Mouse (Mus musculus): ENCODE results near the gene Ogdh. TPM values are rescaled to one million over a fixed set of nuclear protein-coding genes. Genes with fewer than 3 reads are reported as not detected.

Ogdh gene
- polyA plus RNA-seq, 1 experiment: 102 TPM

DNA sequence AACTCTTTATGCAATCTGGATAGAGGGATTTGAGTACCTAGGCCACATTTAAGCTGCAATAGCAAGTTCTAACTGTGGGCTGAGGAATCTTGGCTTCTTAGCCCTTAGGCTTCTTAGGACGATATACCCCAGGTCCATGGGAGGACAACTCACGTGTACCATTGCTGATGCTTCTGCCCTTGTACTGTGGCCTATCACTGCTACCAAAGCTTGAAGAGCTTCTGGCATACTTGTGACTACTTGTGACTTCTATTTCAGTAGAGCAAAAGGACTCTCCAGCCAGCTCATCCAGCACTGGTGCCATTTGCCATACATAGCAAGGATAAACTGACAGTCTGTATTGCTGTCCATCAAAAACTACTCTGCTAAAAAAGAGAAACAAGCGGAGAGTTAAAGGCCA, 1.3 kb upstream of the Ogdh start:
- Histone ChIP-seq H3K79me2 (ENCODE audit: control insufficient read depth, insufficient read depth) (peaks cover 33% of the 10 kb centered on the region), H3K36me3 (ENCODE audit: control insufficient read depth, insufficient read depth) (no peaks in the 10 kb centered on the region), H3ac (ENCODE audit: control insufficient read depth, insufficient read length, low read depth) (no peak overlapping the region), H3K79me3 (ENCODE audit: low read depth) (peaks cover 31% of the 10 kb centered on the region), H3K4me3 (ENCODE audit: insufficient read depth, poor library complexity, severe bottlenecking) (no peak overlapping the region), H3K27me3 (ENCODE audit: control insufficient read depth, insufficient read depth, insufficient read length) (peaks cover 8% of the 10 kb centered on the region)
- no peak for TF ChIP-seq CTCF (IDR thresholded peaks at IDR 0.05; ENCODE audit: control insufficient read depth, insufficient read depth, insufficient read length)
- TF ChIP-seq MAX (IDR thresholded peaks at IDR 0.05): no peak
- TF ChIP-seq CEBPB (IDR thresholded peaks at IDR 0.05; ENCODE audit: low read depth): no peak
- no peak for TF ChIP-seq USF1 (IDR thresholded peaks at IDR 0.05; ENCODE audit: low read depth)
- TF ChIP-seq MYOG (IDR thresholded peaks at IDR 0.05; ENCODE audit: control insufficient read depth, extremely low read depth, insufficient read length): no peak
- no peak for TF ChIP-seq MYOD1 (IDR thresholded peaks at IDR 0.05; ENCODE audit: control insufficient read depth, insufficient read length, low read depth)
- no peak for TF ChIP-seq FOSL1 (IDR thresholded peaks at IDR 0.05; ENCODE audit: insufficient read depth, low read length, poor library complexity, severe bottlenecking)

DNA sequence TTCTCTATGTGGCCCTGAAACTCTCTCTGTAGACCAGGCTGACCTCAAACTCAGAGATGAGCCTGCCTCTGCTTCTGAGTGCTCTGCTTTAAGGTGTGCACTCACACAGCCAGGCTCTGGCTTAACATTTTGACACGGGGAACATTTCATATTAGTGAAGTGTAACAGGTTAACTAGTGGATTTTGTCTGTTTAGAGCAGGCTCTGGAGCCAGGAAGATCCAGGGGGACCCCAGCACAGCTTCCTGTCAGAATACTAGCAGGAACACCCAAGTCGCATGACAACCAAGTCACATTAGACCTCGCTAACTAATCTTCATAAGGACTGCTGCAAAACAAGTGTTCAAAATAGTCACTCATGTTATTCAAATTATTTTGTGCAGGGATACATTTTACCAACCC, 550 bp upstream of the Ogdh start:
- no peak for TF ChIP-seq MAX (IDR thresholded peaks at IDR 0.05)
- no peak for TF ChIP-seq CEBPB (IDR thresholded peaks at IDR 0.05; ENCODE audit: low read depth)
- no peak for TF ChIP-seq MYOG (IDR thresholded peaks at IDR 0.05; ENCODE audit: control insufficient read depth, extremely low read depth, insufficient read length)
- no peak for TF ChIP-seq CTCF (IDR thresholded peaks at IDR 0.05; ENCODE audit: control insufficient read depth, insufficient read depth, insufficient read length)
- TF ChIP-seq FOSL1 (IDR thresholded peaks at IDR 0.05; ENCODE audit: insufficient read depth, low read length, poor library complexity, severe bottlenecking): no peak
- TF ChIP-seq USF1 (IDR thresholded peaks at IDR 0.05; ENCODE audit: low read depth): no peak
- no peak for TF ChIP-seq MYOD1 (IDR thresholded peaks at IDR 0.05; ENCODE audit: control insufficient read depth, insufficient read length, low read depth)
- peaks cover 40% of the 10 kb centered on the region for H3K79me2 ChIP-seq (ENCODE audit: control insufficient read depth, insufficient read depth)

DNA sequence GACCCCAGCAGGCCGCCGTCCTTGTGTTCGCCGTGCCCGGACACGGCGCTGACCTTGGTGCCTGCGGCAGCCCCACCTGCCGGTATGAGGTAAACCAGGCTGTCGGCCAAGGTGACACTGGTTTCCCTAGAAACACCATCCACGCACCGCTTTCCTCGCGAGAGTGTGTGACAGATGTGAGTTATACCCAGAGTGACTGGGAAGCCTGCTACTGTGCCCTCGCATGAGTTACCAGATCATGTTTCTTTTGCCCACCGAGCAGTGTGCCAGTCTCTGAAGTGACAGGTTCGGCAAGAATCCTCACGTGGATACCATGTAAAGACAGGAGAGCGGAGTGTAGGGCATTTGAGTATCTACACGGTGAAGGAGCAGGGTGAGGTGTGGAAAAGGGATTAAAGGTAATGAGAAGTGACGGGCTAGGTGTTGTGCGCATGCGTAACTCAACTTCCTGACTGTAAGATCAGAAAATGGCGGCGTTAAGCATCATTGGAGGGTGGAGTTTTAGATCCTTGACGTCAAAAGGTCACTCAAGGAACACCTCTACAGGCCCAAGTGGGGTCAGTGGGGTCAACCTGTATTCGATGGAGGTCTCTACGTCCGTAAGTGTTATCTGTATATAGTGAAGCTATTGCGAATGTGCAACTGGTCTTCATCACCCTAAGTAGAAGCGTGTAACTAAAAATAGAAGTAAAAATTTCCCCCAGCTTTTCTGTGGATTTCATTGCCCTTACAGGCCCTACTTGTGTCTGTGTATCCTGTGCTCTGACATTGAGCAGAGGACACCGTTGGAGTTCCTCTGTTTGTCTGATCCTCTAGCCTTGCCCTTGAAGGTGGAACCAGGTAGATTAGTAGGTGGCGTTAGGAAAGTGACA, 919 bp downstream of the Ogdh start:
- Histone ChIP-seq H3K36me3 (ENCODE audit: control insufficient read depth, insufficient read depth) (peaks cover 12% of the 10 kb centered on the region), H3K79me2 (ENCODE audit: control insufficient read depth, insufficient read depth) (peaks cover 55% of the 10 kb centered on the region), H3ac (ENCODE audit: control insufficient read depth, insufficient read length, low read depth) (peak overlapping the region; percentile 71), H3K4me3 (ENCODE audit: insufficient read depth, poor library complexity, severe bottlenecking) (peak overlapping the region; percentile 64), H3K27me3 (ENCODE audit: control insufficient read depth, insufficient read depth, insufficient read length) (no peaks in the 10 kb centered on the region), H3K79me3 (ENCODE audit: low read depth) (peaks cover 53% of the 10 kb centered on the region)
- TF ChIP-seq CEBPB (IDR thresholded peaks at IDR 0.05; ENCODE audit: low read depth) (no peak), MAX (IDR thresholded peaks at IDR 0.05) (peak; percentile 66)

More for the DNA sequence above, 550 bp upstream of the Ogdh start:
- no peak overlapping the region for H3ac ChIP-seq (ENCODE audit: control insufficient read depth, insufficient read length, low read depth)
- H3K27me3 ChIP-seq (ENCODE audit: control insufficient read depth, insufficient read depth, insufficient read length): peaks cover 5% of the 10 kb centered on the region
- H3K79me3 ChIP-seq (ENCODE audit: low read depth): peaks cover 39% of the 10 kb centered on the region
- no peaks in the 10 kb centered on the region for H3K36me3 ChIP-seq (ENCODE audit: control insufficient read depth, insufficient read depth)
- H3K4me3 ChIP-seq (ENCODE audit: insufficient read depth, poor library complexity, severe bottlenecking): peak overlapping the region; percentile 64

DNA sequence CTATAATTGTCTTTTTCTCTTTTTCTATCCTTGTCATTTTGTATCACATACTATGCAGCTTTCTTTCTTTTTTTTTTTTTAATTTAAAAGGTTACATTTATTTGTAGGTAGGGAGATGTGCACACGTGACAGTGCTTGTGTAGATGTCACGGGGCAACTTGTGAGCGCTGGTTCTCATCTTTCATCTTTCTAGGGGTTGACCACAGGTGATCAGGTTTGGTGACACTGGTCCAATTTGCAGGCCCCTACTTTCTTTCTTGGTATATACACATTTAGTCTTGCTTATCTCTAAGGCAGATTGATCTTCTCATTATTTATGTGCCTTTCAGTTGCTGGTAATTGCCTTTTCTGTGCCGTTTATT, 1.5 kb downstream of the Ogdh start:
- H3K27me3 ChIP-seq (ENCODE audit: control insufficient read depth, insufficient read depth, insufficient read length): no peaks in the 10 kb centered on the region
- H3K79me2 ChIP-seq (ENCODE audit: control insufficient read depth, insufficient read depth): peaks cover 61% of the 10 kb centered on the region
- no peak for TF ChIP-seq CEBPB (IDR thresholded peaks at IDR 0.05; ENCODE audit: low read depth)
- TF ChIP-seq FOSL1 (IDR thresholded peaks at IDR 0.05; ENCODE audit: insufficient read depth, low read length, poor library complexity, severe bottlenecking): no peak
- no peak overlapping the region for H3K4me3 ChIP-seq (ENCODE audit: insufficient read depth, poor library complexity, severe bottlenecking)
- no peak overlapping the region for H3ac ChIP-seq (ENCODE audit: control insufficient read depth, insufficient read length, low read depth)
- H3K36me3 ChIP-seq (ENCODE audit: control insufficient read depth, insufficient read depth): peaks cover 18% of the 10 kb centered on the region
- peaks cover 54% of the 10 kb centered on the region for H3K79me3 ChIP-seq (ENCODE audit: low read depth)

DNA sequence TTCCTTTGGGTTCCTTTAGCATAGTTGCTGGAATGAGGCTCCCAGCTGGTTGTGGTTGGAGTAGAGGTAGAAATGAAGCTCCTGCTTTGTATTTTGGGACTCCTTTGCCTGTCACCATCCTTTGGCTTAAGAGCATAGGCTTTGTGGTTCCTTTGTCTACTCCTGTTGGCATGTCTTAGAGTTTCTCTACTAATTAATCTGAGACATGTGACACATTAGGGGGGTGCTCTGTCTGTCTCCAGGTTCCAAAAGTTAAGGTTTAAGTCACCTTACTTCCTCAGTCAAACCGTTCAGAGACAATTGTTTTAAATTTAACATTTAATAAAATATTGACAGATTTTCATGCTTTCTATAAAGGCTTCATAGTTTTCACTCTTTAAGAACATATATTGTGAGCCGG, 2.2 kb downstream of the Ogdh start:
- H3K4me3 ChIP-seq (ENCODE audit: insufficient read depth, poor library complexity, severe bottlenecking): no peak overlapping the region
- H3K79me3 ChIP-seq (ENCODE audit: low read depth): peaks cover 55% of the 10 kb centered on the region
- peaks cover 24% of the 10 kb centered on the region for H3K36me3 ChIP-seq (ENCODE audit: control insufficient read depth, insufficient read depth)
- no peaks in the 10 kb centered on the region for H3K27me3 ChIP-seq (ENCODE audit: control insufficient read depth, insufficient read depth, insufficient read length)
- H3ac ChIP-seq (ENCODE audit: control insufficient read depth, insufficient read length, low read depth): no peak overlapping the region
- TF ChIP-seq USF1 (IDR thresholded peaks at IDR 0.05; ENCODE audit: low read depth) (no peak), CTCF (IDR thresholded peaks at IDR 0.05; ENCODE audit: control insufficient read depth, insufficient read depth, insufficient read length) (no peak), FOSL1 (IDR thresholded peaks at IDR 0.05; ENCODE audit: insufficient read depth, low read length, poor library complexity, severe bottlenecking) (no peak), MYOD1 (IDR thresholded peaks at IDR 0.05; ENCODE audit: control insufficient read depth, insufficient read length, low read depth) (no peak)
- H3K79me2 ChIP-seq (ENCODE audit: control insufficient read depth, insufficient read depth): peaks cover 67% of the 10 kb centered on the region

DNA sequence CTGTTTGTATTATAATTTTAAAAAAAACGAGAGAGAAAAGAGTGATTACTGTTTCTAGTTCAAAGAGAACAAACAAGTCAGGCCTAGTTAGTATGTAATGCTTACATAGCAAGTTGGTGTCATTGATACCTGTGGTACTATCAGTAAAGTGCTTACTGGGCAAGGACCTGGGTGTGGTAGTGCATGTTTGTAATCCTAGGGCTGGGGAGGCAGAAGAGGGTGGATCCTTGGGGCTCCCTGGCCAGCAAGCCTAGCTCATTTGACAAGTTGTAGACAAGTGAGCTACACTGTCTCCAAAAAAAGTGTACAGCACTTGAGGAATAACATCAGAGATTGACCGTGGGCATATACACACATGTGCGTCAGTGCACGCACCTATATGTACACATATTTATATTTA, 3.2 kb downstream of the Ogdh start:
- TF ChIP-seq FOSL1 (IDR thresholded peaks at IDR 0.05; ENCODE audit: insufficient read depth, low read length, poor library complexity, severe bottlenecking): no peak
- no peak for TF ChIP-seq USF1 (IDR thresholded peaks at IDR 0.05; ENCODE audit: low read depth)
- TF ChIP-seq MAX (IDR thresholded peaks at IDR 0.05): no peak
- no peak for TF ChIP-seq CTCF (IDR thresholded peaks at IDR 0.05; ENCODE audit: control insufficient read depth, insufficient read depth, insufficient read length)
- TF ChIP-seq MYOG (IDR thresholded peaks at IDR 0.05; ENCODE audit: control insufficient read depth, extremely low read depth, insufficient read length): no peak
- TF ChIP-seq CEBPB (IDR thresholded peaks at IDR 0.05; ENCODE audit: low read depth): no peak
- no peak for TF ChIP-seq MYOD1 (IDR thresholded peaks at IDR 0.05; ENCODE audit: control insufficient read depth, insufficient read length, low read depth)
- peaks cover 35% of the 10 kb centered on the region for H3K36me3 ChIP-seq (ENCODE audit: control insufficient read depth, insufficient read depth)
- H3K4me3 ChIP-seq (ENCODE audit: insufficient read depth, poor library complexity, severe bottlenecking): no peak overlapping the region
- H3K27me3 ChIP-seq (ENCODE audit: control insufficient read depth, insufficient read depth, insufficient read length): no peaks in the 10 kb centered on the region
- H3ac ChIP-seq (ENCODE audit: control insufficient read depth, insufficient read length, low read depth): no peak overlapping the region
- H3K79me2 ChIP-seq (ENCODE audit: control insufficient read depth, insufficient read depth): peaks cover 78% of the 10 kb centered on the region
- peaks cover 58% of the 10 kb centered on the region for H3K79me3 ChIP-seq (ENCODE audit: low read depth)

Measured in C2C12 (cell line).